Mouse (Mus musculus) embryonic facial prominence, embryonic 15.5 days (tissue): ENCODE measurements around the gene Cxcl10. TPM values are rescaled to one million over a fixed set of nuclear protein-coding genes. Genes with fewer than 3 reads are reported as not detected.

Experiments
- ATAC-seq: fragments of 200-750 bp; cut with Nextera tagmentation; 2 replicates; pipeline ENCODE4 v1.8.0; 2017; ENCODE audit warnings: low read depth, moderate TSS enrichment; ENCODE audit not compliant: insufficient number of reproducible peaks, low FRiP score, low TSS enrichment
- H3K27ac ChIP-seq: fragments of 300-500 bp; sonication (generic); replicated peaks from 2 replicates; pipeline ENCODE4 v1.5.1; 2015; ENCODE audit warnings: mild to moderate bottlenecking, inconsistent platforms
- H3K27me3 ChIP-seq: fragments of 300-500 bp; sonication (generic); 2 replicates; pipeline ENCODE4 v1.6.1; 2015; ENCODE audit warnings: inconsistent platforms
- H3K36me3 ChIP-seq: fragments of 300-500 bp; sonication (generic); 2 replicates; pipeline ENCODE4 v1.6.1; 2015; ENCODE audit warnings: mild to moderate bottlenecking, inconsistent platforms
- H3K4me1 ChIP-seq: fragments of 300-500 bp; sonication (generic); 2 replicates; pipeline ENCODE4 v1.6.1; 2015; ENCODE audit warnings: inconsistent platforms
- H3K4me2 ChIP-seq: fragments of 300-500 bp; sonication (generic); replicated peaks from 2 replicates; pipeline ENCODE4 v1.6.1; 2015; ENCODE audit warnings: mild to moderate bottlenecking, inconsistent platforms
- H3K4me3 ChIP-seq: fragments of 300-500 bp; sonication (generic); replicated peaks from 2 replicates; pipeline ENCODE4 v1.5.1; 2015; ENCODE audit warnings: mild to moderate bottlenecking, inconsistent platforms
- H3K9ac ChIP-seq: fragments of 300-500 bp; sonication (generic); 2 replicates; pipeline ENCODE4 v1.6.1; 2015; ENCODE audit warnings: inconsistent platforms
- H3K9me3 ChIP-seq: fragments of 300-500 bp; sonication (generic); replicated peaks from 2 replicates; pipeline ENCODE4 v1.6.1; 2016; ENCODE audit warnings: inconsistent platforms
- WGBS: fragments of 180-500 bp; shearing (Covaris S2); methylation state at CpG from one replicate; pipeline ENCODE4 v1.1.7; 2015; 5-methylcytosine and 5-hydroxymethylcytosine counted together
- polyA plus RNA-seq: library from polyadenylated mRNA; unstranded; fragments of >200 nt; fragmentation: Nextera tagmentation; extraction: Ambion mirVana; gene quantifications from 2 replicates; pipeline ENCODE4 v1.2.1, GENCODE M21; 2015

The Cxcl10 gene
- polyA plus RNA-seq, 1 experiment from 2014 or later = 0.81 TPM

DNA sequence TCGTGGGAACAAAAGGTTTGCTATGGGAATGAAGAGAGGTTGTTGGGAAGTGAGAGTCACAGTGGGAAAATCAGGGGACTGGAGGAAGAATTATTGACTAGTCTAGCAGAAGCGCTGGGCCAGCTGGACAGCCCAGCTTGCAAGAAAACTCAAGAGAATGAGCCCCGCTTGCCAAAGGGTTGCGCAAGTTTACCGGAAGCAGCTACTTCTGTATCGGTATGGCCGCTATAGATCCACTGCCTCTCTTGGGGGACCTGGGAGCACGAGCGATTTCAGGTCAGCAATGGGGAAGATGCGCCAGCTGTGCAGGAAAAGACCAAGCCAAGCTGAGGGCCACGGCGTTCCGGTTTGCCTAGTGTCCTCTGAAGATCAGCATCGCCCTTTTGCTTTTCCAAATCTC lies 30.1 kb downstream of the Cxcl10 start:
- Histone ChIP-seq H3K9me3 (no peaks in the 10 kb centered on the region), H3K4me2 (no peak overlapping the region), H3K36me3 (no peaks in the 10 kb centered on the region), H3K27me3 (no peaks in the 10 kb centered on the region), H3K4me1 (no peaks in the 10 kb centered on the region), H3K4me3 (no peak overlapping the region), H3K9ac (no peak overlapping the region), H3K27ac (no peak overlapping the region)
- no peak for ATAC-seq
- WGBS = 93% methylated on average over 14 of the region's 14 CpGs

DNA sequence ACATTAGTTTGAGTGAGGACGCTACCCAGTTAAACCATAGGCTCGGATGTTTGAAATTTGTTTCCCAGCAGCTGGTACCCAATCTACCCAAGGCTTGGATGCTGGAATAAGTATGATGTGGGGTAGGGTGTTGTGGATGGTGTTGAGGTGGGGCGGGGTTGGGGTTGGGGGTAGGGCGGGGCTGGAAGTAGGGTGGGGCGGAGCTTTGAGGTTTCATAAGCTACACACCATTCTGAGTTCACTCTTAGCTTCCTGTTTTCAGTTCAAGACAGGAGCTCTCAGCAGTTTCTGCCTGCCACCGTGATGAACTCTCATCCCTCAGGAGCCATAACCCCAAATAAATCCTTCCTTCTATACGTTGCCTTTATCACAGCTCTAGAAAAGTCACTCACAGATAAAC lies 30.6 kb downstream of the Cxcl10 start:
- ATAC-seq = no peak
- no peaks in the 10 kb centered on the region for H3K27me3 ChIP-seq
- H3K4me3 ChIP-seq = no peak overlapping the region
- H3K4me2 ChIP-seq = no peak overlapping the region
- H3K27ac ChIP-seq = no peak overlapping the region
- H3K9ac ChIP-seq = no peak overlapping the region
- no peaks in the 10 kb centered on the region for H3K36me3 ChIP-seq
- H3K9me3 ChIP-seq = no peaks in the 10 kb centered on the region
- H3K4me1 ChIP-seq = no peaks in the 10 kb centered on the region
- 82% methylated on average over 7 of the region's 7 CpGs for WGBS

DNA sequence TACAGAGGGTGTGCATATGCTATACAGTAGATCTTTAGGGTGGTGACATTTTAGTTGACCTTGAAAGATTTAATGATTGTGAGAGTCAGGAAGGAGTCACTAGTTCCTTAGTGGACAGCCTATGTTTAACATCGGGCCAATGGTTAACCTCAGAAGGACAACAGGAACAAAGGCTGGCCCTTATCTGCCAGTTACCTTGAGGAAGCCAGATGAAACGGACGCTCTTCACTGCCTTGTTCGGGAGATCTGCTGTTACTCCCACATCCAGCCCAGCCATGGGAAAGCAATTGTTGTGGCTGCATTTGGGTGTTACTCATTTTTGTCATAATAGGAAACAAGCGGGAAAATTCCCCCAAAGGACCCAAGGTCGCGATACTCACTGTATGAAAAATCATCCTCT lies 34.9 kb downstream of the Cxcl10 start:
- H3K4me3 ChIP-seq = no peak overlapping the region
- H3K4me2 ChIP-seq = no peak overlapping the region
- H3K27me3 ChIP-seq = no peaks in the 10 kb centered on the region
- H3K36me3 ChIP-seq = no peaks in the 10 kb centered on the region
- 73% methylated on average over 7 of the region's 7 CpGs for WGBS
- no peak for ATAC-seq
- no peak overlapping the region for H3K27ac ChIP-seq
- peaks cover 3% of the 10 kb centered on the region for H3K4me1 ChIP-seq
- H3K9me3 ChIP-seq = no peaks in the 10 kb centered on the region
- H3K9ac ChIP-seq = no peak overlapping the region

DNA sequence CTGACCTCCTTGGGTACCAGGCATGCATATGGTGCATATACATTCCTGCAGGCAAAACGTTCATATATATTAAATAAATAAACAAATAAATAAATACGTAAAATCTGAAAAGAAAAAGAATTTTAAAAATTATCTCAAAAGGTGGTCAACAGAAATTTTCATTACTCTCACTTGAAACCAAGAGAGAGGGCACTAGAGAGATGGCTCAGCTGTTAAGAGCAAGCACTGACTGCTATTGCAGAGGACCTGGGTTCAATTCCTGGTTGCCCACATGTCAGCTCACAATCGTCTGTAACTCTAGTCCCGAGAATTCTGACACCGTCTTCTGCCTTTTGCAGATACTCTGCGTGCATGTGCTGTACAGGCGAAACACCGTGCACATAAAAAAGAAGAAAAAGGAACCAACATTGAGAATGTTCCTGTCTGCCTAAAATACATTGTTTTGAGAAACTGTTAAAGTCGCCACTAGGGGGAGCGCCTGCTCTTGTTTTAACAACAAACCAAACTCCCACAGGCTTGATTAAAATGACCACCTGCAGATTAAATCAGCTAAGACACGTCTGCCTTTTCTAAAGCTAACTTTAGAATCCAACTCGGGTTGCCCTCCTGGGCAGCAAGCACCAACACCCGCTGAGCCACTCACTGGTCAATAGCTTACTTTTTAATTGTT lies 36.5 kb downstream of the Cxcl10 start:
- no peak overlapping the region for H3K27ac ChIP-seq
- 13% methylated on average over 13 of the region's 13 CpGs for WGBS
- no peak overlapping the region for H3K4me3 ChIP-seq
- ATAC-seq = no peak
- H3K4me2 ChIP-seq = no peak overlapping the region
- H3K9me3 ChIP-seq = no peaks in the 10 kb centered on the region
- no peaks in the 10 kb centered on the region for H3K27me3 ChIP-seq
- no peaks in the 10 kb centered on the region for H3K36me3 ChIP-seq
- no peak overlapping the region for H3K9ac ChIP-seq
- peaks cover 9% of the 10 kb centered on the region for H3K4me1 ChIP-seq

DNA sequence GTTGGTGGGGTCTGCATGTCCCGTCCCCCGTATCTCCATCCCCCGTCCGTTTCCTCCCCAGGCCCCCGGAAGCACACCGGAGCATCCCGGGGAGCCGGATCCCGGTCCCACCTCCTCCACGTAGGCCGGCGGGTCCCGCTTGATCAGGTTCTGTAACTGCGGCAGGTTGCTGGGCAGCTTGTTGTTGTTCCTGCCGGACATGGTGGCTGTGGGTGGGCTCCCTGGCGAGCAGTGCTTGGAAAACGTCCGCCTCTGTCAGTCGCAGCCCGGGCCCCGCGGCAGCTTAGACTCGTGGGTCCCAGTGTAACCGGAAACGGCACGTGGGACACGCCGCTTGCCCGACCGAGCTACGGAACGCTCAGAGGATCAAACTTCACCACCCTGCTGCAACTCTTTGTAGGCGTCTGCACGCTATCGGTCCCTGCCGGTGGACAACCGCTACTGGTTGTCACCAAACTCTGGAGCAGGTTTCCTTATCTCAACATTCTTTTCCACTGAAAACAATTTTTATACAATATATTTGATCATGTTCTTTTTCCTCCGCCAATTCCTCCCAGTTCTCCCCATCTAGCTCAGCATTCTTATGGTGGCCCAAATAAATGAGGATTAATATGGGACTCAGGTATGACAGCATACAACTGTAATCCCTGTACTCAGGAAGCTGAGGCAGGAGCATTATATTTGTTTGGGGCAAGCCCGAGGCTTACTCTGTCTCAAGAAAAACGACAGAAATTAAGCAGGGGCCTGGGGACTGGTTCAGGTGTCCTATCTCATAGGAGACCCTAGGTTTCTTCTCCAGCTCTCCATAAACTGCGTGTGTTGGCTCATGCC lies 38.8 kb downstream of the Cxcl10 start, which contains the start of gene Sdad1:
Gene Sdad1, minus strand, starts transcription at position 799 of the 831 bp plus-strand sequence.
- Histone ChIP-seq H3K9me3 (no peaks in the 10 kb centered on the region), H3K36me3 (peaks cover 9% of the 10 kb centered on the region), H3K27ac (peak within 1 kb of the TSS; percentile 44; the same call in 1 of the 2 replicates), H3K27me3 (no peaks in the 10 kb centered on the region), H3K4me3 (peak within 1 kb of the TSS; percentile 75), H3K4me1 (peaks cover 9% of the 10 kb centered on the region), H3K4me2 (peak within 1 kb of the TSS; percentile 58), H3K9ac (peak within 1 kb of the TSS; percentile 65)
- WGBS = 3% methylated on average over 41 of the region's 41 CpGs
- peak; percentile 89 for ATAC-seq

DNA sequence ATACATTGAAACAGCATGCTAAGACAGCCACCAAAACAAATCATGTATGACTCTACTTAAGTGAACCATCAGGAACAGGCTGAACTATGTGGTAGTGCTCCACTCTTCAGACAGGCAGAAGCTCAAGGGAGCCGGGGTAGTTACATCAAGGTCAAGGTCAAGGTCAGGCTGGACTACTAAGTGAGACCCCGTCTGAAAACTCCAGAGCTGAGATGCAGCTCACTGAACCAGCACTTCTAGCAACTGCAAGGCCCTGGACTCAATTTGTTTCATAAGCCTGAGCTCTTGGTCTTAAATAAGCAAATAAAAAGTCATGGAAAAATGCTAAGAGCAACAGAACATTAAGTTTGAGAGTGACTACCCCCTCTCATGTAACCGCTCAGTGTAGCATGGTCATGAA lies 44.4 kb downstream of the Cxcl10 start:
- Histone ChIP-seq H3K27me3 (no peaks in the 10 kb centered on the region), H3K4me3 (no peak overlapping the region), H3K4me1 (peaks cover 9% of the 10 kb centered on the region), H3K9me3 (no peaks in the 10 kb centered on the region), H3K27ac (no peak overlapping the region), H3K9ac (no peak overlapping the region), H3K36me3 (peaks cover 61% of the 10 kb centered on the region), H3K4me2 (no peak overlapping the region)
- ATAC-seq = no peak
- 83% methylated on average over 3 of the region's 3 CpGs for WGBS

DNA sequence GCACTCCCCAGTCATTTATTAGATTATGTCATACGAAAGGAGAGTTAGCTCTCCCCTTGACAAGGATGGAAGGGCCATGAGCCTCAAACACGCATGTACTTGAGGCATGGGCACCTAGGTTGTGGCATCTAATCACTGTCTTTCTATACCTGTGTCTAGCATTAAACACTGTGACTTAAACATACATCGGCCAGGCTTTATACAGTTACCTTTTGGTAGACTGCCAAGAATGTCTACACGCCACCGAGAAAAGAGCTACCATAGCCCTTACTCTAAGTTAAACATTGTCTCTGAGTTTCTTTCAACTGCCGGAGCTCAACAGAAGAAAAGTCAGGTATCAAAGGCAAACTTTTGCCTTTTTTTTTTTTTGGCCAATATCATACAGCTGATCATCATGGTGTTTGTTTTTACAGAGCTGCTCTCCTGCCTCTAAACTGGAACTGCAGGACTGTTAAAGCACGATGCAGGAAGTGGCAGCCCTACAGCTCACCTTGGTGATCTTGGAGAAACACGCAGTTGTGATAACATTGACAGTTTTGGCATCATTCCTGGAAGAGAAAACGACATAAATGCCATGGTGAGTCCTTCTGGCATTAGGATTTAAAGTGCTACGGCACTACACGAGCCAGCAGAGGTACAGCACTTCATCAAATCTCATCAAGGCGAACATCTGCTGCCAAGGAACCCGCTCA lies 46.4 kb downstream of the Cxcl10 start:
- WGBS = 89% methylated on average over 13 of the region's 13 CpGs
- Histone ChIP-seq H3K4me1 (no peaks in the 10 kb centered on the region), H3K4me2 (no peak overlapping the region), H3K9me3 (no peaks in the 10 kb centered on the region), H3K9ac (no peak overlapping the region), H3K27me3 (no peaks in the 10 kb centered on the region), H3K36me3 (peaks cover 75% of the 10 kb centered on the region), H3K4me3 (no peak overlapping the region), H3K27ac (no peak overlapping the region)
- ATAC-seq = no peak

Other genes starting within 250 kb of the Cxcl10 start
- gene Uso1, start 211.0 kb downstream of the Cxcl10 start, polyA plus RNA-seq = 49.9 and 50.0 TPM in 2 replicates
- gene U90926, start 133.5 kb downstream of the Cxcl10 start, polyA plus RNA-seq = not detected in 2 replicates
- gene Ppef2, start 92.6 kb downstream of the Cxcl10 start, polyA plus RNA-seq = 0.07 and 0.14 TPM in 2 replicates
- gene Naaa, start 70.7 kb downstream of the Cxcl10 start, polyA plus RNA-seq = 13.3 and 13.9 TPM in 2 replicates
- 36.2 and 37.4 TPM in 2 replicates for gene Sdad1, start 38.4 kb downstream of the Cxcl10 start, polyA plus RNA-seq
- 0.20 and 0.76 TPM in 2 replicates for gene Cxcl9, start 20.8 kb downstream of the Cxcl10 start, polyA plus RNA-seq
- 4.9 and 6.2 TPM in 2 replicates for gene Art3, start 17.1 kb downstream of the Cxcl10 start, polyA plus RNA-seq
- gene Nup54, start 86.3 kb upstream of the Cxcl10 start, polyA plus RNA-seq = 38.9 and 40.0 TPM in 2 replicates
- gene Scarb2, start 157.9 kb upstream of the Cxcl10 start, polyA plus RNA-seq = 11.9 and 12.4 TPM in 2 replicates
- 4.7 and 9.4 TPM in 2 replicates for gene Fam47e, start 206.2 kb upstream of the Cxcl10 start, polyA plus RNA-seq